Mouse (Mus musculus): Measurements from ENCODE around the gene Kremen1.
A peak's percentile ranks its signal among the peaks of the same experiment; 100 is the strongest.

Gene Kremen1

DNA sequence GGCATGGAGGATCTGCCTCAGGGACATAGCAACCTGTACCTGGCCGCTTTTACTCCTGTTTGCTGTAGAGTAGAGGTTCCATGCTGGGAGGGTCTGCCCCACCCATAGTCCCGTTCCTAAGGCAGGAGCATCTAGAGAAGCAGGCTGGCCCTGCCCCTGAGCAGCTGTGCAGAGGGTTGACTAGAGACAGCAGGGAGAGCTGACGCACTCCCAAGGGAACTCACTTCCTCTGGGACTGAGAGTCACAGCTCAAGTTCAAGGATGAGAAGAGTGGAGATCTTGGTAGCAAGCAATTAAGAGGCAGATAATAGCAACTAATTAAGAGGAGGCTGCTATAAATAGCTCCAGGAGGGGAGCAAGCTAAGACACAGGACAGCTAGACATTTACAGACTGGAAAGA lies 88.5 kb downstream of the Kremen1 start:
- DNase-seq (ENCODE audit: low spot score in 2 of 2), result no peak

DNA sequence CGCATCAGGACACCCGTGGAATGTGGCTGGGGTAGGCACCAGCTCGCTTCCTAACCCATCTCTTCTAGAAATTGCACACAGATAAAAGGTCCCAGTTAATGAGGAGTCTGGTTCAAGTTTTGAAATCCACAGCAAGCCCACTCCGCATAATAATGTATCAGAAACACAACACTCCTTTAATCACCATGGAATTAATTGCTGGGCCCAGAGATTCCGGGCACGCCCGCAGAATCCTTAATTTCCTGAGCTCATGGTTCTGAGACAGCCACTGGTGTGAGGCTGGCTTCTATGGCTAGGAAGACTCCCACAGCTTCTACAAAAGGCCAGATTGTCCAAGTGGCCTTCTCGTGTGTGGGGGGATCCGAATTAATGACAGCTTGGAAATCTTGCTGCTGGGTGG lies 94.0 kb downstream of the Kremen1 start:
- DNase-seq (ENCODE audit: low spot score in 2 of 2), result peak; percentile 78 to 87

DNA sequence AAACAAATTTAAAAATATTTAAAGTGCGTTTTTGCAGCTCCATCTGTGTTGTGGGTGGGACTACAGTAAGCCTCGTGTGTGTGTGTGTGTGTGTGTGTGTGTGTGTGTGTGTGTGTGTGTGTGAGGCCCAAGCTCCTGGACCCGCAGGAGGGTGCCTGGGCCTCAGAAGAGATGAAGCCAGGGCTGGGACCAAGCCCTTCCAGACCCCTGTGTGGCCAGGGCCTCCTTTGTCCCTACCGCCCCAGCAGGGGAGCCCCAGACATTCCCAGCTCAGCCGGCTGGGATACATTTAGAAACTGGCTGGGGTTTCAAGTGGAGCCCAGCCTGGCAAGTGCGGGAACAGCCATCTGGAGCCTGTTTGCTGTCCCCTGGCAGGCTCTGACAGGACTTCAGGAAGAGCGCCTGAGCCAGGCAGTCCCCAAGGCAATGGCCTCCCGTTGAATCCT lies 95.9 kb downstream of the Kremen1 start:
- DNase-seq (ENCODE audit: low spot score in 2 of 2), result peak; percentile 89 to 94

DNA sequence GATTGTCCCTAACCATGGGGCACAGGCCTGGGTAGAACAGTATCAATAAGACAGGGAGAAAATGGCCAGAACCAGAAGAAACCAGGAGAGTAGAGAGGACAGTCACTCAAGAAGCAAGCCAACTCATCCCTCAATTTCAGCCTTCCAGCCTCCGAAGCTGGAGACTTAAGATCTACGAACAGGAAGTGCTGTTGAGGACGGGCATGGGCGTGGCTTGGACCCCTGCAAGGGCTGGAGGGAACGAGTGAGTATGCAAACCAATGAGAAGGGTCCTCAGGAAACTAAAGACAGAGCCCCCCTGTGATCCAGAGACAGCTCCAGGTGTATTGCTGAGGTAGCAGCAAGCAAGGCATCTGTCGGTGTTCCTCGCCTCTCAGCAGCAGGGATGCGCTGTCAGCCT lies 97.0 kb downstream of the Kremen1 start:
- DNase-seq (ENCODE audit: low spot score in 2 of 2), result no peak

DNA sequence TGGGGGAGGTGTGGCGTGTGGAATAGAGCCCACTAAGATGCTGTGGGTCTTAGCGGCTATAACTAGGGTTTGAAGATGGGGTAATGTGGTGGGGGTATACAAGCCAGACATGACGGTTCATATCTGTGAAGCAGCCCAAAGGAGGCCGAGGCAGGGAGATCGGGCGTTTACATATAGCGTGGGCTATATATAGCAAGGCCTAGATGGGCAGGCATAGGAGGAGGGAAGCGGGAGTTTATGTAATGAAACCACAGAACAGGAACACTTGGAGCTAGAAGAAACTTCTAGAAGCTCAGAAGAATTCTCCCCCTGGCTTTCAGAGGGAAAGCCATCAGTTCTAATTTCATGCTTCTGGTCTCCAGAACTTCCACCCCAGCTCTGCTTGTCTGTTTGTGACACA lies 97.9 kb downstream of the Kremen1 start:
- DNase-seq (ENCODE audit: low spot score in 2 of 2), result no peak

DNA sequence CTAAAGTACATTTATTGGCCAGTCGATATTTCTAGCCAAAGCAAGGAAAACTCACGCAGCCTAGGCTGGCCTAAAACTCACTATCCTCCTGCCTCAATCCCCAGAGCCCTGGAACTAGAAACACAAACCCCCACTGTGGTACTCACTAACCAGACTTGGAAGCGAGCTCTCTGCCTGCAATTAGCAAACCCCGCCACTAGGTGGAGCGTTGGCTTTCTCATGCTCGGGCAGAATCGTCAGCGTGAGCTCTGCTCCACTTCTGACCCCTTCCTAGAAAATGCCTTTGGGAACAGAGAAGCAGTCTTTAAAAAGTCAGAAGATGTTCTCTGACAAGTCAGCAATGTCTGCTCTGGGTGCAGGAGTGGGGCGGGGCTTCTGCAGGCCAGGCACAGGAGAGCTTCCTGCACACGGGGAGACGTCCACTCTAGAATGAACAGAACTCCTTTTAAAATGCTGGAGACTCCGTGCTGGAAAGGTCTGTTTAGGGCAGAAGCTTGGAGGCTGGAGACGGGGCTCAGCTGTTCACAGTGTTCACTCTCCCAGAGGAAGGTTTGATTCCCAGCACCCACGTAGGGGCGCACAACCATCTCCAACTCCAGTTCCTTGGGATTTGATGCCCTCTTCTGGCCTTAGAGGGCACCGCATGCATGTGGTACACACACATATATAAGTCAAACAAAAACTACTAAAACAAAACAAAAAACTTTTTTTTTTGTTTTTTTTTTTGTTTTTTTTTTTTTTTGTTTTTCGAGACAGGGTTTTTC lies 100.5 kb downstream of the Kremen1 start:
- peak; percentile 47 to 63 for DNase-seq (ENCODE audit: low spot score in 2 of 2)

DNA sequence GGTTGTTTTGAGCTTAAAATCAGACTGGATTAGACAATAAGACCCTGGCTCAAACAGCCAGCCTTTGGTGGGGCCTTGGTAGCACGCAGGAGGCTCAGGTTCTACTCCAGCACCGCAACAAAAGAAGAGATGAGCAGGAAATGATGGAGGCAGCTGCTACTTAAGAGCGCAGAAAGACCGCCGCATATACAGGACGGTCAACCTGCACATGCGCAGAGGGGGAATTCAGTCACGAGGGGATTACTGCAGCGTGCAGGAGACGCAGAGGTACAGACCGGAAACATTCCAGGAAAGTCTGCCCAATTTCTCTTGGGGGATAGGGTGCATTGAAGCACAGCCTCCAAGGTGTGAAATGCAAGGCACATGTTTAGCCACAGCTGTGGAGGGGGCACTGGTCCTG lies 103.3 kb downstream of the Kremen1 start:
- no peak for DNase-seq (ENCODE audit: low spot score in 2 of 2)

DNA sequence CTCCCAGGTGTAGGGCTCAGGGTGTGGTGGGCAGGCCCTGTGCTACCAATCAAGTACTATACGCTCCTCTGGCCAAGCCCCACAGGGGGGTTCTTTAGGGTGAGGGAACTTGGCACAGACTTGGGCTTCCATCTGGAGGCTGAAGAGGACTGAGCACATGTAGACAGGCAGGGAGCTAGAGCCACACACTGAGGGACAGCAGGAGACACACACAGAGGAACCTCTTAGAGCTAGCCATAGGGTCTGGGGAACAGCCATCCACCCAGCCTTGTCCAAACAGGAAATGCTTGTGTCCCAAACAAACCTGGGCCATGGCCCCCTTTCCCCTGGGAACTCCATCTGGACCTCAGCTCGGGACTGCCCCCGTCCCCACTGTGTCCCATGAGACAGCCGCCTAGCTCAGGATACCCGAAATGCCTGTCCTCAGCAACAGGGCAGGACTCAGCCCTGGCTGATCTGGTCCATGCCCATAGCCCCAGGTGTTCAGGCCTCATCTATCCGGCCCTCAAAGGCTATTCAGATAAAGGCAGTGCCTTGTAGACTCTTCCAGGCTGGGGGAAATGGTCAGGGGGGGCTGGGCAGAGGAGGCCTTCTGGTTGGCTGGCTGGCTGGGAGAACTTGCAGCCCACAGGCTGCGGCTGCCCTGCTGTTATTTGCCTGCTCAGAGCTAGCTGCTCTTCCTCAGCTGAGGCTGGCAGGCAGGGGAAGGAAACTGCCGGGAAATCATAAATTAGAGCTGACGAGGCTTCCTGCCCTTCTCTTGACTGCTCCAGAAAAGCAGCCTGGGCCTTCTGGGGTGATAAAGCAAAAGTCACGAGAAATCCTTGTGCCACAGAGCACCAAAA lies 106.2 kb downstream of the Kremen1 start:
- no peak for DNase-seq (ENCODE audit: low spot score in 2 of 2)

DNA sequence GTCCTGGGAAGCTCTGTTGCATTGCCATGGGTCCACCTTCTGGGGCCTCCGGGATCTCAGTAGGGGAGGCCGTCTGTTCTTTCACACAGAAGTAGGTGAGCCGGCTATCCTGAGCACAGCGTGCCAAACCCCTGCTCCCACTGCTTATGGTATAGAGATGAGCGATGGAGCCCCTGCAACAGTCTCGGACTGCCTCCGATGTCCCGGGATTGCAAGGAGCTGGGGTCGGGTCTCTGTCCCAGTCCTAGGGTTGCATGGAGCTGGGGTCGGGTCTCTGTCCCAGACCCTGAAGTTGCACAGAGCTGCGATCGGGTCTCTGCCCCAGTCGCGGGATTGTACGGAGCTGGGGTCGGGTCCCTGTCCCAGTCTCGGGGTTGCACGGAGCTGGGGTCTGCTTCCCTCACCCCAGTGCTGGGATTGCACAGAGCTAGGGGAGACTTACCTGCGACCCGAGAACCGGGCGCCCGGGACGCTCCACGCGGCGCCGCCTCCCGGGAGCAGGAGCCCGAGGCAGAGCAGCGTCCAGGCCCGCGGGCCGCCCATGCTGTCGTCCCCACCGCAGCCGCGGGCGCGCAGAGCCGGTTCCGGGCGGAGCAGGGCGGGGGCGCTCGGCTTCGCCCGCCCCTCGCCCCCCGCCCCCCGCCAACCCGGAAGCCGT lies 109.5 kb downstream of the Kremen1 start, which contains the start of gene Emid1:
Gene Emid1, minus strand, starts transcription at position 578 of the 658 bp plus-strand sequence.
- peak in 1 of 2 experiments; percentile 47 for DNase-seq (ENCODE audit: low spot score in 2 of 2)

DNA sequence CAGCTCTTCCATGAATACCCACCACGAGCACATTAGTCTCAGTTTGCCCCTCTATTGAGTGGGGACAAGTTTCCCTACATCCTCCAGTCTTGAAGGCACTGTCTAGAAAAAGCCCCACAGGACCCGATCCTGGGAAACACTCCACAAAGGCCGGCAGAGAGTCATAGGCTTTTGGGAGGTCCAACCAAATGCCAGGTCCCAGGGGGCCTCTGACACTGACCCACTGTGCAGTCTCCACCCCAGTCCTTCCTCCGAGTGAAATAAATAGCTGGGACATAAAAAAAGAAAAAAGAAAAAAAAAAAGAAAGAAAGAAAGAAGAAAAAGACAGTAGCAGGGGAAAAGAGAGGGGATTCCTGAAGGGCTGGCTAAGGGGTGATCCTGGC lies 110.1 kb downstream of the Kremen1 start:
- DNase-seq (ENCODE audit: low spot score in 2 of 2), result no peak

DNA sequence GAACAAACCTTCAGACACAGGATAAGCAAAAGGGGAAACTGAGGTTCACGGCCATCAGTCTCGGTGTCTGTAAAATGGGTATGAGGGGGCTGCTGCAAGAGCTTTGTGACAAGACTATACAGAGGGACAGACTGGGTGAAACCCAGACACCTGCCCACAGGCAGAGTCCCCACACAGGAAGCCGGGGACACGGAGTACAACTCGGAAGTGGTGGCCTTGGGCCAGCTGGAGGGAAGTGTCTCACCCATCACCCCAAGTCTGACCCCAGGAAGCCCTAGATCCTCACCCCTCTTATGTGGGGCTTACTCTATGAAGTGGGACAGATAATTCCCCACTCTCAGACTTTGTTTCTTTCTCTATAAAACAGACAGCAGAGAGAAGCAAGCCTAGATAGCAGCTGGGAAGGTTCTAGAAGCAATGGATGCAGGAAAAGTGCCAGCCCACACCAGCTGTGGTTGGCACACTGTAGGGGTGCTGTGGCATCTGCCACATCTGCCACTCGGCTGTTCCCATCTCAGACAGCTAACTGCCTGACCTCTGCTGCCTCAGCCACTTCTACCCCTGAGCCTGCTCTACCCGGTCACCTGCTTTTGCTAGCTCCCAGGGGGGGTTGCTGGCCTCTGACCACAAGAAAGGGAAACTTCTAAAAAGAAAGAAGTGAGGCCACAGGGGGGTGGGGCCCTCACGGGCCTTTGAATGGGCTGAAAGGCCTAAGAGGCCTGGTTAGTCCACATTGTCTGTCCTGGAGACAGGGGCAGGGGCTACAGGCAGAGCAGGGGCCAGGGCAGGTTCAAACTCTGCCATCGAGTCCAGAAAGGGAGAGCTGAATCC lies 110.7 kb downstream of the Kremen1 start:
- peak; percentile 45 to 47 for DNase-seq (ENCODE audit: low spot score in 2 of 2)

DNA sequence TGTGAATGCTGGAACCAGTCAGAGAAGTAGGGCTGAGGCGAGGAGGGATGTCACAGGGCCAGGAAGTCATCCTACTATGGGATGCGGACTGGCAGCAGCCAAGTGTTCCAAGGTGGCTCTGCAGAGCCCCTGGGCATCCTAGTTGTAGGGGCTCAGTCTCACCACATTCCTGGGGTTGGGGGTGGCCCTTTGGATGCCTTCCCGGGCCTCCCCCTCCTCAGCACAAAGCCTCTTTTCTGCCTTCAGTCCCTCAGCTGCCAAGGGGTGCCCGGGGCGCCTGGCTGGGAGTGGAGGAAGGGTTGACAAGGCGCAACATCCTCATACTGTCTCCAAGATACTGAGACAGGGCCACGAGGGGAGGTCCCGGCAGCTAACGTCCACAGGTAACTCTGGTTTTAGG lies 111.4 kb downstream of the Kremen1 start:
- DNase-seq (ENCODE audit: low spot score in 2 of 2), result peak in 1 of 2 experiments; percentile 55

DNA sequence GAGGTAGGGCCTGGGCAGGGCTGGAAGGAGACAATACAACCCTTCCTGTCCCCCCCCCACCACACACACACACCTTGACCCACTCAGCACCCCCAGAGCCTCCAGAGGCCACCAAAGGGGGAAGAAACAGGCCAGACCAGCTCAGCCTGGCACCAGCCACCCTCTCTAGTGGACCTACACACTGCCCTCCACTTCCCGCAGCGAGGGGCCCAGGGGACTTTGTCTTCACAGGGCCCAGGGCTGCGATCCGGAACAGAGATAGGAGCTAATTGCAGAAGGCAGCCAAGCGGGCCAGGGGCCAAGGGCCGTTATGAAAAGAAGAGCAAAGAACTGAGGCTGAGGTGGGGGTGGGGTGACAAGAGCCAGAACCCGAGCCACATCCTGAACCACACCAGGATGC lies 112.1 kb downstream of the Kremen1 start:
- no peak for DNase-seq (ENCODE audit: low spot score in 2 of 2)

DNA sequence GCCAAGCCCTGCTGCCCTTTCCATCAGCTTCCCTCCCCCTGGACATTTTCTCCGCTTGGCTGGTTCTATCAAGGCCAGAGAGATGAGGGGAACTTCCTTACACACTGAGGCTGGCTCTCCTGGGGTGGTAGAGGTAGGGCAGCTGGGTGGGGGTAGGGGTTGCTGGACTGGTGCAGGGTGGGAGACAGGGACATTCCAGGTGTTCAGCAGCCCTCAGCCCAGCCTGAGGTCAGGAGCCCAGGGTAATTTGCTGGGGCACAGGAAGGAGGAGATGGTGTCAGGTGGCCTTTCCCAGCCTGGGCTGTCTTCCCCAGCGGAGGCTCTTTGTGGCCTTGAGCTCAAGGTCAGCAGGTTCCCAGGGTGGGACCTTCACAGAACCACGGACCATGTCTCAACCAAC lies 115.8 kb downstream of the Kremen1 start:
- DNase-seq (ENCODE audit: low spot score in 2 of 2), result no peak

DNA sequence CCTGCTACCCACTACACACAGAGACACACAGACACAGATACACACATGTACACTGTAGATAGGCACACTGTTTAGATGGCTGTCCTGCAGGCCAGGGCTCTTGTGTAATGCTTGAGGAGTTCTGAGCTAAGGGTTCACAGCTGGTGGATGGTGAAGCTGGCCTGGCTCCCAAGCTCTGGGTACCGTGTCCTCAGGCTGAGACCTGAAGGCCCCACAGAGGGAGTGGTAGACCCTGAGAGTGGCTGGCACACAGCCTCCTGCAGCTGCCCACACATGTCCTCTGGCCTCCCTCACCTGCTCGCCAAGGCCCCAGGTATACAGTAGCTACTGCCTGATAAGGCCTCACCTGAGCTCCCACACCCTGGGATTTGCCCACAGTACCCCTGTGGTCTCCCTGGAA lies 119.4 kb downstream of the Kremen1 start:
- no peak for DNase-seq (ENCODE audit: low spot score in 2 of 2)

All from right cerebral cortex, postnatal 10 days (tissue).